Mouse (Mus musculus) thymus, postnatal 36 days (tissue): ENCODE measurements around the gene Lipe.
"Not testable (repeated sequence)": the region's sequence is repeated elsewhere in the genome, so short reads cannot be mapped to it uniquely, and the experiment has no call there.

Source experiments
- DNase-seq, 2 experiments: peaks; one replicate each; pipeline ENCODE4 v3.0.0; 2022; ENCODE audit warnings: mixed read lengths in 2 of 2

Gene Lipe

DNA sequence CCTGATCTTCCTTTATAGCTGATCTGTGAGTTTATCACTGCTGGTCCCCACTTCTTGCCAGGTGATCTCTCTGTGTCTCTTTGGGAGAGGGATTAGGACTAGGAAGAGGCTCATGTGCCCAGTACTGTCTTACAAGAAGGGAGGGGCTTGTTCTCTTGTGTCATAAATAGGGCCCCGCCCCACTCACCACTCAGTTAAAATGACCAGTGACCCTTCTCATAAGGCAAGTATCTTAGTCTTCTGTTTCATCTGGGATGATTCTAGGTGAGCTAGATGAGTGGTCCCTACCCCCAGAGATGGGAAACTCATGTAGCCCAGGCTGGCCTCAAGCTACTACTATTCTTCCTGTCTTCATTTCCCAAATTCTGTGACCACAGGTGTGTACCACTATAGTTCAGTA, at the start of gene Lipe:
TSS of gene Lipe (minus strand) at position 101 of the 400 bp plus-strand sequence.
- no peak for DNase-seq

DNA sequence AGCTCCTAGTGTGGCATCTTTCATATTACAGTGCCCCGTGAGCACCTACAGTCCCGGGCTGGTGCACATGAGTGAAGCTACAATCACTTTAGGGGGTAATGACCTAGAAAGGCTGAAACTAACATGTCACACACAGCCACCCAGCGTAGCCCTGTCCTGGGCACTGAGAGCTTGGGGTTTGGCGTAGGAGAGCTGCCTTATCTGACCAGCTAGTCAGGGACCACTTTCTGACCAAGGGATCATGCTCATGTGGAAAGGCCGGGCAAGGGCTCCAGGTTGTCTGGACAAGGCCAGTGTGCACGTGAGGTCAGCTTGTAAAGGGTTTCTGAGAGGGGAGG, 42.3 kb upstream of the Lipe start:
- no peak for DNase-seq

DNA sequence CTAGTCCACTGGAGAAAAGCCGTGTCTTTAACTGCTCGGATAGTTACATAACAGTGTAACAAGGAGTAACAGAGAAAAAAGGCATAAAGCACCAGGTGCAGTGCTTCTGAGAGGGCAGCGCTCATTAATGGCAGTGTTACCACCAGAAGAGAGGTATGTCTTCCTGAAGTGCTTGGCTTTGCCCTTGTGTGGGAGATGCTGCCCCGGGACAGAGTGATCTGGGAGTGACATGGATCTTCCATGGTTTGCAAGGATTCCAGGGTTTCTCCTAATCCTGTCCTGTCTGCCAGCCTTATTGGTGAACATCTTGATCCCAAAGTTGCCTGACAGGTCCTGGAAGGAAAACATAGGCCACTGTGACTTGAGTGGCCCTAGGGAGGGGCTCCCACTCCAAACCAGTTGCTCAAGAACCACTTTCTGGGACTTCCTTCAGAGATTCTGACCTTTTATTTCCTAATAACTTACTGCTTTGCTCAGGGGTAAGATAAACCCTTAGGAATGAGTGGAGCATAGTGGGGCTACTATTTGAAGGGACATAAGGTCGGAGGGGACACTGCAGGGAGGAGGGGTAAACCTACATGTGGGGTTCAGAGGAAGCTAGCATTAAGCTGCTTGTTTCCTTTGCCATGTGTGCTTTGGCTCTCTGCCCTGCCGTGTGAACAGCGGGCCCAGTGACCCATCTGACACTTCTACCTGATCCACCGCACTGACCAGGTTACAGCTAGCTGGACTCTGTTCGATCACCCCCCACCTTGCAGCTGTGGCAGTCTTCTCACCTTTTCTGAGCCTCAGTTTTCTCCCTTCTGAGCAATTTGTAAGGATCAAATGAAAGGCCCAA, 41.7 kb upstream of the Lipe start:
- DNase-seq, result no peak

GRCm38 (mm10) chr7:25439124-25439822, 40.8 kb upstream of the Lipe start:
- DNase-seq, result no peak

DNA sequence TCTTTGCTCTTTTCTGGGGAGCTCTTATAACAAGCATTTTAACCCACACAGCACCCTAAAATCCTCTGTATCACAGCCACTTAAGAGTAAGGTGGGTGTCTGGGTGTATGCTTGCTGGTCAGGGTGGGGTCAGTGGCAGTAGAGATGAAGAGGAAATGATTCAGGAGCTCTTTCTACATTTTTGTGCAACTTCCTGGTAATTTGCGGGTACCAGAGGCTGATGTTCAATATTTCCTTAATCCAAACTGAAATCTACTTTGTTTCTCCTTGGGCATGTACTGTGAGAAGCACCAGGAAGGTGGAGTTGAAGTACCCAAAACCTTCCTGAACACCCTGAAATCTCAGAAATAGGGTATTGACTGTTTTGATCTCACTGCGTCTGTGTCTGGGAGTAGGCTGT, 38.2 kb upstream of the Lipe start:
- DNase-seq, result no peak

DNA sequence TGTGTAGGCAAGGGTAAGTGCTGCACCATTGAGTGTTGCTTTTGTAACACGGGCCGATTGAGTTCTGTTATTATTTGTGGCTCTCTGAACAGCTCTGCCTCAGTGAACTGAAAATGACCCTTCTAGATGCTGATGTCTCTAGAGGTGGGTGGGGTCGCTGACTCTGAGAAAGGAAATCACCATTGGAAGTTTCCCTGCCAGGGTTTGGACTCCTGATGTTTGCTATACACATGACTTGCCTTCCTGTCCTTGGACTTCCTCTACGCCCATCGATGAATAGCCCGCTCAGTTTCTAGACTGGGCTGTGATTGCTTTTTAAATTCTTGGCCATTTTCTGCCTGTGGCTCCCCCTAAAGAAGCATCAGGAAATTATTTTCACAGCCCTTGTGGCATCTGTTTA, 37.7 kb upstream of the Lipe start:
- no peak for DNase-seq

DNA sequence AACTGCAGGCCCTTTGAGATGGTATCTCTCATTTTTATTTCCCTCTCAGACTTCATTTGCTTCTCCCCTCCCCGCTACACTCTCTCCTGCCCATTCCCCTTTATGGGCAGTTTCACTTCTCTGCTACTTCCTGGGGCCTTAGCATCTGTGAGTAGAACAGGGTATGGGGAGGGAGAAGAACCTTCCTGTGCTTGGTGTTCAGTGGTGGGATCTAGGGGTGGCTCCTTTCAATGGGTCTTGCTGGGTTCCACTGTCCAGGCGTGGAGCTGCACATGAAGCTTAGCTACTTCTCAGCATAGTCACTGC, 37.0 kb upstream of the Lipe start:
- no peak for DNase-seq

- DNase-seq, result no peak
Observed at GRCm38 (mm10) chr7:25434654-25435545, 36.4 kb upstream of the Lipe start.

DNA sequence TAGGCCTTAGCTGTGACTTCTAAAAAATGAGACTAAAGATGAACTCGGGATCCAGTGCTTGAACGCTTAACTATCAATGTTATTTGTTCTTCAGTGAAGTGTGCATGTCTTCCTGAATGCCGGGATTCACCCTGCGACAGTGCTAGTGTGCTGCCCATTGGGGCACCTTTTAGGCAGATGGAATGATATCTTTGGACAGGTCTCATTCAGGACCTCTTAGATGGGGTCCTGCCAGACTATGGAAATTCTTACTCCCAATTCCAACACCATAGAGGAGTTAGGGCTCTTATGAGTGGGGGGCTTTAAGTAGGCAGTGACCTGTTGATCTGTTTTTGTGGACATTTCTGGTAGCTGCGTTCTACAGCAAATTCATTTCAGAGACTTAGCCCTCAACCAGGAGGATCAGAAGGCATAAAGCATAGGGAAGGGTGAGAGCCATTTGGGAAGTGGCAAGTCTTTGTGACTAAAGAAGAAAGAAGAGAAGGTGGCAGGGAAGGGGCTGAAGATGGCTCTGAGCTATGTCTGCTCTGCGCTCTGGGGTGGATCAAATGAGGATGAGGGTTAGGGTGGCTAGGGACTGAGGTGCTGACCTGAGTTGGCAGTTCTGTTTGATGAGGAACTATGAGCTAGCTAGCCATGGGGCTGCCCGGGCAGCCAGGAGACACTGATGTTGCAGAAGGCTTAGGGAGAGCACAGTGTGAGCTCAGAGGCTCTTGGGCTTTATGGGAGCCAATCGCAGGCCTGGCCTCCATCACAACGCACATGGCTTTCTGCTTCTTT, 35.5 kb upstream of the Lipe start:
- DNase-seq, result no peak

- DNase-seq, result no peak
Observed at GRCm38 (mm10) chr7:25433007-25433541, 34.6 kb upstream of the Lipe start.

- DNase-seq, result no peak
Observed at GRCm38 (mm10) chr7:25432381-25432780, 33.9 kb upstream of the Lipe start.

DNA sequence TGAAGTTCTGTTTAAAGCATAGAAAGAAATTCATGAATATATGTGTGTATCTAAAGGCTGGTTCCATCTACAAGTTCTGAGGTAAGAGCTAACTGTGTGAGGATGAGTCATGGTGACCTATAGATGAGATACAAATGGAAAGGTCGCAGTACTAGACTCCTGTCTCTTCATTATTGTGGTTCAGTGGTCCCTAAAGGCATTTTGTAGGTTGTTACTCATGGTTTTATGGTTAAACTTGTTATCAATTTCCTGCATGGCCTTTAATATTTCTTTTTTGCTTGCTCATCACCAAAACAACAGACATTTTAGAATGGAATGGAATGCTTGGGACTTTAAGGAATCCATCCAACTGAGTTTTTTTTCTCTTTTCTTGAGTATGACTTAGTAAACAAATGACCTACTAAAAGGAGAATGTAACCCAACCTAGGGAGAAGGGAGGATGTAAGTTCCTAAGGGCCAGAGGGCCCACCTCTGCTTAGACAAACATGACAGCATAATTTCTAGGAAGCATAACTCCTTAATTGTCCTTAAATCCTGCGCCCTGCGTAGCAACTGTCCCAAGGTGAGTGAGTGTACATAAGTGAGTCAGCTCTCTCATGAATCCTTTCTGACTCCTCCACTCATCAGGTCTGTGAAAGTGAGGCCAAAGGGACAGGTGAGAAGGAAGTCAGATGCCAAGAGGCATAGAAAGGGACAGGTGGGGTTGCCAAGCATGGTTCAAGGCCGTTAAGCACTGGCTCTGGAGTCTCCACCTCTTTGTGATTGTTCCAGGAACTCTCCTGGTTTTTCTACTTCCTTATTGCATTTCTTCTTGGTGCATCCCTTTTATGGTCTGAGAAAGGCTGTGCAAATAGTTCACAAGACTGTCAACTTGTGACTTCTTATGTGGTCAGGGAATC, 31.6 kb upstream of the Lipe start:
- DNase-seq, result no peak

DNA sequence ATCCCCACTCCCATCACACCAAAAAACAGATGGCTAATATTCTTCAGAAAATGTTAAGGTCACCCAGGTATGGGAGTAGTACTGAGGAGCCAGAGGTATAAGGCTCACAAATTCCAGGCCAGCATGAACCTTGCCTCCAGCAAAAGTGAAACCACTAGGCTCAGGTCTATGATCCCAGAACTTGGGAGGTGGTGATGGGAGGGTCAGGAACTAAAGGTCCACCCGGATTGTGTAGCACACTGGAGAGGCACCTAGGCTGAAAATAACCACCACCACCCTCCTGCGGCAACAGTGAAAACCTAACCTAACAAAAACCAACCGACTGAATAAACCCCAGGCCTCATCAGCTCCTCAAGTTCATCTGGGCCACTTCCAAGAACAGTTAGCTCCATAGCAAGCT, 29.8 kb upstream of the Lipe start:
- DNase-seq, result no peak

DNA sequence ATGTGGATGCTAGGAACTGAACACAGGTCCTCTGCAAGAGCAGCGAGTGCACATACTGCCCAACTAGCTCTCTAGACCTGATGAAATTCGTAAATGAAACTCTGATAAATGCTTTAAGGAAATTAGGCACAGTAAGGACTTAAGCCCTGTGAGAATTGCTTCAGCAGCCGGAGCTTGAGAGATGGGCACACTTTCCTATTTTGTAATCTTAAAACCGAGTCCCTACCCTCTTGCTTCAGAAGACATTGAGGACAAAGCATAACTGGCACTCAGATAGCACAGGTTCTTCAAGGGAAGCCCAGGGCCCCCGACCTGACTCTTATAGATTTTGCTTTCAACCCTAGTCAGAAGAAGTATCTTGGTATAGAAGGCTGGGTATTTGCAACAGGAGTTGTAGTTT, 28.6 kb upstream of the Lipe start:
- DNase-seq, result no peak

DNA sequence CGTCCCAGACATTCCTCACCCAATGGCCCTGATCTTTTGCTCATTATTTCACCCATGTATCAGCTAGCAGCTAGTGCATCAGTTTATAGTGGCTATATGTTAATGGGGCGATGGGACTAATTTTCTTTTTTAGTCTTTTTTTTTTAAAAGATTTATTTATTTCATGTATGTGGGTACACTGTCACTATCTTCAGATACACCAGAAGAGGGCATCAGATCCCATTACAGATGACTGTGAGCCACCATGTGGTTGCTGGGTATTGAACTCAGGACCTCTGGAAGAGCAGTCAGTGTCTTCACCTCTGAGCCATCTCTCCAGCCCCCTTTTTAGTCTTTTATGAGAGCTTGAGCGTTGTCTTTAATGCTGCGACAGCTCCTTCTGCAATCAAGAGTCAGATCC, 27.9 kb upstream of the Lipe start:
- DNase-seq, result not testable (repeated sequence)

DNA sequence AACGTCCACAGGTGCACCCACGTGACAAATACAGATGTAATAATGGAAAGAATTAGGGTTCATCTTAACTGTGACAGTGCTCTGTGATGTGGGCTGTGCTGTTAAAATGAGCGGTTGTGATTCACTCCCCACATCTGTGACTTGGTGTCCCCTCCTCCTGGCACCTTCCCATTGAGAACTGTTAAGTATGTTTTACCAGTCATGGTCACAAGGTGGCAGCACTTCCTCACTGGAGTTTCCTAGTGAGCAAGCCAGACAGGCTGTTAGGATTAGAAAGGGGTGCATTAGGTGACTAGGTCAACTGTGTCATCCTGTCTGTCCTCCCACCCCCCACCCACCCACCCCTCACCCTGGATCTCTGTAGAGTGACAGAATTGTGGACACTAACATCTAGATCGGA, 25.9 kb upstream of the Lipe start:
- peak; percentile 58 to 69 for DNase-seq

- DNase-seq, result no peak
Observed at GRCm38 (mm10) chr7:25422286-25422841, 23.9 kb upstream of the Lipe start.

DNA sequence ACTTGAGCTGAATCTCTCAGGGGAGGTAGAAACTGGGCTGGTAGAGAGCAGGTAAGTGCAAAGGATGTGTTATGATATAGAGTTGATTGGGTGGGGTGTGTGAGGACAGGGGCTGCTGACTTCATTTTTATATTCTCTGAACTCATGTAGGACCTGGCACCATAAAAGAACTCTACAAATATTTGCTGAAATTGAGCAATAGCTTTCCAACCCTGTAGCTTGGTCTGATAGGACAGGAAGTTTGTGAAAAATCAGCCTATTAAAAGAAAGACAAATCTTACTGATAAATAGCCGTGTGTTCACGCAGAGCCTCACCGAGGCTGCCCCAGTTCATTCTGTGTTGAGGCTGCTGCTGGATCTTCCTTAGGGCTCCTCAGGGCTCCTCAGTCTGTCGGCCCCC, 21.4 kb upstream of the Lipe start:
- no peak for DNase-seq

- no peak for DNase-seq
Observed at GRCm38 (mm10) chr7:25419536-25419935, 21.0 kb upstream of the Lipe start.

- peak; percentile 39 to 45 for DNase-seq
Observed at GRCm38 (mm10) chr7:25417597-25417996, 19.1 kb upstream of the Lipe start.

- DNase-seq, result no peak
Observed at GRCm38 (mm10) chr7:25412833-25413441, 14.4 kb upstream of the Lipe start, which contains the start of gene Cxcl17. Gene Cxcl17, minus strand, starts transcription at chr7:25412886.
